Mouse (Mus musculus) midbrain, embryonic 14.5 days (tissue): ENCODE measurements around the gene Spata31d1d. TPM values are rescaled to one million over a fixed set of nuclear protein-coding genes. Genes with fewer than 3 reads are reported as not detected.
"Not testable (repeated sequence)": the region's sequence is repeated elsewhere in the genome, so short reads cannot be mapped to it uniquely, and the experiment has no call there.

Source experiments
- ATAC-seq: fragments of 200-750 bp; cut with Nextera tagmentation; 2 replicates; pipeline ENCODE4 v1.8.0; 2017; ENCODE audit warnings: moderate number of reproducible peaks, moderate library complexity; ENCODE audit not compliant: low FRiP score, low TSS enrichment
- DNase-seq: peaks from one replicate; pipeline ENCODE4 v3.0.0-alpha.2; 2015
- H3K27ac ChIP-seq: fragments of 300-500 bp; sonication (generic); replicated peaks from 2 replicates; pipeline ENCODE4 v1.5.1; 2014; ENCODE audit warnings: mild to moderate bottlenecking, low read depth, low read length, moderate library complexity
- H3K27me3 ChIP-seq: fragments of 300-500 bp; sonication (generic); 2 replicates; pipeline ENCODE4 v1.6.1; 2014; ENCODE audit warnings: low read length, control low read depth, mixed read lengths; ENCODE audit not compliant: control insufficient read depth, insufficient read depth
- H3K36me3 ChIP-seq: fragments of 300-500 bp; sonication (generic); 2 replicates; pipeline ENCODE4 v1.6.1; 2014; ENCODE audit warnings: low read length, control low read depth; ENCODE audit not compliant: control insufficient read depth, insufficient read depth
- H3K4me1 ChIP-seq: fragments of 300-500 bp; sonication (generic); 2 replicates; pipeline ENCODE4 v1.6.1; 2014; ENCODE audit warnings: mild to moderate bottlenecking, antibody characterized with exemption, low read length, control low read depth; ENCODE audit not compliant: control insufficient read depth, insufficient read depth
- H3K4me2 ChIP-seq: fragments of 300-500 bp; sonication (generic); 2 replicates; pipeline ENCODE4 v1.6.1; 2014; ENCODE audit warnings: mild to moderate bottlenecking, low read length, moderate library complexity
- H3K4me3 ChIP-seq: fragments of 300-500 bp; sonication (generic); replicated peaks from 2 replicates; pipeline ENCODE4 v1.5.1; 2014; ENCODE audit warnings: low read depth, low read length
- H3K9ac ChIP-seq: fragments of 300-500 bp; sonication (generic); replicated peaks from 2 replicates; pipeline ENCODE4 v1.6.1; 2014; ENCODE audit warnings: mild to moderate bottlenecking, low read length, moderate library complexity
- H3K9me3 ChIP-seq: fragments of 300-500 bp; sonication (generic); 2 replicates; pipeline ENCODE4 v1.6.1; 2016; ENCODE audit warnings: low read length, control low read depth, mixed read lengths; ENCODE audit not compliant: control insufficient read depth
- WGBS: fragments of 180-500 bp; shearing (Covaris S2); extraction: QIAGEN DNeasy Blood & Tissue Kit; methylation state at CpG from one replicate; pipeline ENCODE4 v1.1.7; 2014; 5-methylcytosine and 5-hydroxymethylcytosine counted together
- polyA plus RNA-seq: library from polyadenylated mRNA; unstranded; fragments of >200 nt; fragmentation: Nextera tagmentation; extraction: Ambion mirVana; gene quantifications from 2 replicates; pipeline ENCODE4 v1.2.1, GENCODE M21; 2014

The Spata31d1d gene
- polyA plus RNA-seq, 1 experiment from 2014 or later: not detected

DNA sequence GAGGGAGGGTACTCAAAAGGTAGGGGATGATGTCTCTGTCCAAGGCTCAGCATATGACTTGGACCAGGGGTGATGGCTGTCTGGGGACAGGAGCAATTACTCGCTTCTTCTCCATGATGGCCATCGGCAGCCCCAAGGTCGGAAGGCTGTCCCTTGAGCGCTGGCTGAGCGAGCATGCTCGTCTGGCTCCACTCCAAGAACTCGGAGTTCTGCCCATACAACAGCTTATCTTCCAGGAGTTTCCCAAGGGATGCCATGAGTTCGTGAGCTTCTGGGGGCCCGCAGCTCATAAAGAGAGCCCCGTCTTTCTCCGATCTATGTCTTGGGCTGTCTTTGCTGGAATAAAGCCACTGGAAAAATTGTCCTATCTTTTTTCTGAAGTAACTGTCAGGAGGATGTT lies 9.5 kb upstream of the Spata31d1d start:
- no peaks in the 10 kb centered on the region for H3K36me3 ChIP-seq
- H3K4me1 ChIP-seq: no peaks in the 10 kb centered on the region
- no peak overlapping the region for H3K27ac ChIP-seq
- H3K9ac ChIP-seq: no peak overlapping the region
- DNase-seq (no peak), ATAC-seq (no peak)
- H3K9me3 ChIP-seq: no peaks in the 10 kb centered on the region
- no peak overlapping the region for H3K4me3 ChIP-seq
- no peak overlapping the region for H3K4me2 ChIP-seq
- no peaks in the 10 kb centered on the region for H3K27me3 ChIP-seq
- WGBS: 95% methylated on average over 11 of the region's 11 CpGs

- 92% methylated on average over 4 of the region's 4 CpGs for WGBS
These were observed 7.8 kb upstream of the Spata31d1d start for GRCm38 (mm10) chr13:59739397-59739796.

DNA sequence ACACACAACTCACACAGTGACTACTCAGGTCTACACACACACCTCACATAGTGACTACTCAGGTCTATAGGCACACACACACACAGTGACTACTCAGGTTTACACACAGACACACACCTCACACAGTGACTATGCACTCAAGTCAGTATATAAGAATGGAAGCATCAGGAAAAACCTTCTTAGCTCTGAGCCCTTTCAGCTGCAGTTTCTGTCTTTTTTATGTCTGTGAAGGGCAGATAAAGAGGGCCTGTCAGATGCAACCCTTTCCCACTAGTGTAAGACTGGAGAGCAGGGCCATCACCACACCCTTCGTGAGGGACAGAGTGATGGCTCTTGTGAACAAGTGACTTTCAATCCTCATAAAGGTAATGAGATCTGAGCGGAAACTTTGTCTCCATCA lies 6.9 kb upstream of the Spata31d1d start:
- ATAC-seq (no peak), DNase-seq (no peak)
- Histone ChIP-seq H3K4me1 (no peaks in the 10 kb centered on the region), H3K4me2 (no peak overlapping the region), H3K27me3 (no peaks in the 10 kb centered on the region), H3K9me3 (no peaks in the 10 kb centered on the region), H3K36me3 (no peaks in the 10 kb centered on the region), H3K27ac (no peak overlapping the region), H3K4me3 (no peak overlapping the region), H3K9ac (no peak overlapping the region)
- WGBS: 84% methylated on average over 2 of the region's 2 CpGs

More at GRCm38 (mm10) chr13:59739397-59739796, 7.8 kb upstream of the Spata31d1d start:
- Histone ChIP-seq H3K4me2 (no peak overlapping the region), H3K4me3 (no peak overlapping the region), H3K27ac (no peak overlapping the region), H3K4me1 (no peaks in the 10 kb centered on the region), H3K9me3 (no peaks in the 10 kb centered on the region), H3K9ac (no peak overlapping the region), H3K36me3 (no peaks in the 10 kb centered on the region), H3K27me3 (no peaks in the 10 kb centered on the region)
- ATAC-seq (no peak), DNase-seq (no peak)

- Histone ChIP-seq H3K4me1 (no peaks in the 10 kb centered on the region), H3K27ac (no peak overlapping the region), H3K4me2 (no peak overlapping the region), H3K9ac (no peak overlapping the region), H3K4me3 (no peak overlapping the region), H3K9me3 (no peaks in the 10 kb centered on the region), H3K27me3 (no peaks in the 10 kb centered on the region), H3K36me3 (no peaks in the 10 kb centered on the region)
- ATAC-seq: no peak
- WGBS: 30% methylated on average over 3 of the region's 3 CpGs
- DNase-seq: peak; percentile 41
These were observed 3.6 kb upstream of the Spata31d1d start for GRCm38 (mm10) chr13:59735190-59735589.

- not testable (repeated sequence) for H3K4me2 ChIP-seq, H3K9ac ChIP-seq, H3K4me3 ChIP-seq, H3K27me3 ChIP-seq, H3K36me3 ChIP-seq, H3K4me1 ChIP-seq, DNase-seq, H3K9me3 ChIP-seq, H3K27ac ChIP-seq, ATAC-seq
- WGBS: 41% methylated on average over 6 of the region's 6 CpGs
These were observed 2.8 kb upstream of the Spata31d1d start for GRCm38 (mm10) chr13:59734347-59734746.

- Histone ChIP-seq H3K9me3 (no peaks in the 10 kb centered on the region), H3K4me3 (no peak overlapping the region), H3K9ac (no peak overlapping the region), H3K36me3 (no peaks in the 10 kb centered on the region), H3K4me1 (no peaks in the 10 kb centered on the region), H3K27ac (no peak overlapping the region), H3K4me2 (no peak overlapping the region), H3K27me3 (no peaks in the 10 kb centered on the region)
- ATAC-seq (no peak), DNase-seq (no peak)
- 89% methylated on average over 2 of the region's 4 CpGs for WGBS
These were observed 2.4 kb upstream of the Spata31d1d start for GRCm38 (mm10) chr13:59733936-59734335.

GRCm38 (mm10) chr13:59728378-59729093 lies 3.0 kb downstream of the Spata31d1d start:
- no peaks in the 10 kb centered on the region for H3K9me3 ChIP-seq
- H3K27ac ChIP-seq: no peak overlapping the region
- WGBS: 28% methylated on average over 7 of the region's 7 CpGs

GRCm38 (mm10) chr13:59726139-59726867 lies 5.2 kb downstream of the Spata31d1d start:
- WGBS: 34% methylated on average over 29 of the region's 29 CpGs
- H3K4me1 ChIP-seq: no peaks in the 10 kb centered on the region
- no peak for DNase-seq
- no peak overlapping the region; the same call in 1 of the 2 replicates for H3K4me3 ChIP-seq
- H3K4me2 ChIP-seq: peak overlapping the region; percentile 41
- H3K9ac ChIP-seq: no peak overlapping the region
- H3K36me3 ChIP-seq: no peaks in the 10 kb centered on the region
- no peak for ATAC-seq
- no peaks in the 10 kb centered on the region for H3K9me3 ChIP-seq
- H3K27ac ChIP-seq: no peak overlapping the region
- no peaks in the 10 kb centered on the region for H3K27me3 ChIP-seq

More at GRCm38 (mm10) chr13:59728378-59729093, 3.0 kb downstream of the Spata31d1d start:
- no peaks in the 10 kb centered on the region for H3K4me1 ChIP-seq
- peak; percentile 93 for DNase-seq
- H3K36me3 ChIP-seq: no peaks in the 10 kb centered on the region
- H3K4me3 ChIP-seq: no peak overlapping the region
- no peak overlapping the region for H3K4me2 ChIP-seq
- no peaks in the 10 kb centered on the region for H3K27me3 ChIP-seq
- no peak overlapping the region for H3K9ac ChIP-seq
- ATAC-seq: peak; percentile 80

- not testable (repeated sequence) for H3K27me3 ChIP-seq, H3K27ac ChIP-seq, DNase-seq, H3K9ac ChIP-seq, ATAC-seq, H3K36me3 ChIP-seq, H3K4me3 ChIP-seq, H3K4me2 ChIP-seq, H3K9me3 ChIP-seq, H3K4me1 ChIP-seq
- 79% methylated on average over 1 of the region's 1 CpGs for WGBS
These were observed 9.5 kb downstream of the Spata31d1d start for GRCm38 (mm10) chr13:59722089-59722488.
